Mouse (Mus musculus) T-helper 2 cell (primary cell): ENCODE measurements around the gene Pigc.

Experiments used
- in situ Hi-C: fragments of 300-600 bp; cut with MboI, MseI; formaldehyde crosslinking; loops from one replicate; pipeline ENCODE4 v1.15.1; 2025; ENCODE audit warnings: high pct_unique_total_duplicates

The Pigc gene

DNA sequence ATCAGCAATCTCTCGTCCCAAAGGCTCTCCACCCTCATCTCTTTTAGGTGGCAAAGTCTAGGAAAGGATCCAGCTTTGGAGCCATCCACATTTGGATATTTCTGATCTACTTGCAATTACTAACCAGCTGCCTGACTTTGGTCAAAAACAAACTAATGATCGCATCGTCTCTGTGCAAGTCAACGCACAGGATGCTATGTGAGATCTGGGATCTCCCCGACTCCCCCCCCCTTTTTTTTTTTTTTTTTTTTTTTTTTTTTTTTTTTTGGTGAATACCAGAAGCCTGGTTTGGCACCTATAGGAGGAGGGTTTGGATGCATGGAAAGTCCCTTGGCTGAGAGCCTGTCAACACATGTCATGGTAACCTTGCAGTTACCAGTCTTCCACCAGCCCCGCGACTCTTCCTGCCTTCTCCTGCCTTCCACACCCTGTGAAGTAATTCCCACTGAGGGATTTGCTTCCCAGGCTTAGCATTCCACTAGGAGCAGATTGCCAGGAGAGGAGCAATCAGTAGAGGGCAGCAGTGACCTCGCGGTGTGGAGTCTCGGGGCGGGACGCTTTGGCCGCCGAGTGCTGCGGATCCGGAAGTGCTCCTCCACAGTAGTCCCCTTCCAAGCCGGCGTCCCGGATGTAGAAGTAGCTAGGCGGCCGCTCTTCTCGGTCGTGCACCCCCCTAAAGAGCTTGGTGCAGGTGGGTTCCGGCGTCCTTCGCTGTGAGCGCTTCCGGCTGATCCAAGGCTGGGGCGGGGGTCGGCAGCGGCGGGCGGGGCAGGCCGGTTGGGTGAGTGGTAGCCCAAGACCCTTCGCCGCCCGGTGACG lies at the start of gene Pigc:
Gene Pigc, plus strand, starts transcription at position 598 of the 819 bp plus-strand sequence.
- in situ Hi-C loops: loop anchor here (5.0 kb wide), 2 partner anchors 91 to 221 kb away; partner anchors contain the start of gene Suco

DNA sequence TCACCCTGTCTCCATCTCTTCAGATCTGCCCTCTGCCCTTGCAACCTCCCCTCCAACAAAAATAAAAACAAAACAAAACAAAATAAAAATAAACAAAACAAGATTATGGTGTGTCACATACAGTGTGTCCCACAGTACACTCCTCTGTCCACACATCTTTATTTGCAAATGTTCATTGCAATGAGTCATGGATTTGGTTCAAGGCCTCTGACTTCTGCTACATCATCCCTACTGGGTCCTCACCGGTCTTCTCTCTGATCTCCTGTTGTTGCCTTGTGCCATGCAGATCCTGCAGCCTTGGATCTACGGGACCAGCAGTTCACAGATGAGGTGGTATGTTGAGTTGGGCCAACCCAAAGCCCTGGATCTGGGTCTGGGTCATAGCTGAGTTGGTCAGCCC lies 49.4 kb upstream of the Pigc start:
- in situ Hi-C loops: loop anchor here (10.0 kb wide), 1 partner anchor 1885 kb away; no protein-coding TSS in a partner anchor

DNA sequence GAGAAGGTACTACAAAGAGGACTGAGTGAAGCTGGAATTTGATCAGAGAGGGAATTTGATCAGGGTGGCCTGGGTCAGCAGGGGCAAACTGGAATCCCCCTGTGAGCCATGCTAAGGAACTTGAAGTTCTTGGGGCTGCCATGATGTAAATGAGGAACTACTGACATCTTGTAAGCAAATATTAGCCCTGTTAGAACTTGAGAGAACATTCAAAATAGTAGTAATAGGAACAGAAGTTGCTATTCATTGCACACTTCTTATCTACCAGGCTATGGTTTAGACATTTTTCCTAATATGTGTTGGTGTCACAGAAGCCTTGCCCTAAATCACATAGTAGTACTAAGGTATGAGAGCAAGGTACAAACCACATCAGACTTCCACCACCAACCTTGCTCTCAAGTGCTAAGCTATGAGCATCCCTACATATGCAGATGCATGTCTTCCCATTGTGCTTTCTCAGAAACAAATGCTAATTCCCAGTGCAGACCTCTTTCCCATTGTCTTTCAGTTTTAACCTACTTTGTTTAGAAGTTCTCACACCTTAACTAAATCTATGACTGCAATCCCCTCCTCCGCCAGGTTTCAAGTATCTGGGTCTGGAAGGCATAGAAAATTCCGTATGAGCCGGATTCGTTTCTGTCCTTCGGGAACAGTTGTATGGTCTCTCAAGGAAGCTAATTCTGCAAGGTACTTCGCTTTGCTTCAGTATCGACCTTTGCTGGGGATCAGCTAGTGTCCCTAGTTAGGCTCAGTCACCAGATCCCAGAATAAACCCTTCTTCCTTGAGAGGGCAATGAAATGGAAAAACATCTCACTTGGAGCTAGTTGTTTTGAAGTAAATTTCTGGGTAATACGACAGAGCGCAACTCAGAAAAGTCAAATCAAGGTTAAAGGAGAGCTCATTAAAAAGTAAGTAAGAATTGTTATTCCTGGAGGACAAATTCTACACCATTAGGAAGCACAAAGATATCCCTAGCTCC lies 48.2 kb upstream of the Pigc start:
- in situ Hi-C loops: no loop called here

DNA sequence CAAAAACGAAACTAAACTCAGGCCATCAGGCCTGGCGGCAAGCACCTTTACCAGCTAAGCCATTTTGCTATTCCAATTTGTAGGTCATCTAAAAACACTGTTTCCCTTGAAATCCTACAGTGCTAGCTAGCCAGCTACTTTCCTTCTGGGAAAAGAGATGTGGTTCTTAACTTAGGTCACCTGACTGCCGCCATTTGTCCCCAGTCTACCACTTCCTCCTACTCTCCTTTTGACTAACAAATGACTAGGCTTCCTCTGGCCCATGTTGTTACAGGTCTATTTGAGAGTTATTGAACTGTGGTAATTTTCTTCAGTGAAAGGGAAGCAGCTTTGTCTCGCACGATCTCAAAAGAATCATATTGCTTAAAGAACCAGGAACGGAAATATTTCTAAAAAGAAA lies 47.1 kb upstream of the Pigc start:
- in situ Hi-C loops: no loop called here

DNA sequence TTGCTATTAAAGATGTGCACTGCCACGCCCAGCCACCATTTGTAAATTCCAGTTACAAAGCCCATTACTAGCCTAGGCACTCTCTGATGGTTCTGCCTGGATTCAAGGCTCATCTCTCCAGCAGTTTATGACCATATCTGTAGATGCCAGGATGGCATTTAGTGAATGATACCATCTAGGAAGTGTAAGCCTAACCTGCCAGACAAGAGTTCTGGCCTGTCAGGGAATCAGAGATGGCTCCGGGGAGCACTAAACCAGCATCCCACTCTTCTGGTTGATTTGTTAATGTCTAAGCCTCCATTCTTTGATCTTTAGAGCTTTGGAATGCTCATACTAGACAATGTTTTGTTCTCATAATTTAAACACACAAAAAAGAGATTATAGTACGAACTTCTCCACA lies 44.7 kb upstream of the Pigc start:
- in situ Hi-C loops: no loop called here

DNA sequence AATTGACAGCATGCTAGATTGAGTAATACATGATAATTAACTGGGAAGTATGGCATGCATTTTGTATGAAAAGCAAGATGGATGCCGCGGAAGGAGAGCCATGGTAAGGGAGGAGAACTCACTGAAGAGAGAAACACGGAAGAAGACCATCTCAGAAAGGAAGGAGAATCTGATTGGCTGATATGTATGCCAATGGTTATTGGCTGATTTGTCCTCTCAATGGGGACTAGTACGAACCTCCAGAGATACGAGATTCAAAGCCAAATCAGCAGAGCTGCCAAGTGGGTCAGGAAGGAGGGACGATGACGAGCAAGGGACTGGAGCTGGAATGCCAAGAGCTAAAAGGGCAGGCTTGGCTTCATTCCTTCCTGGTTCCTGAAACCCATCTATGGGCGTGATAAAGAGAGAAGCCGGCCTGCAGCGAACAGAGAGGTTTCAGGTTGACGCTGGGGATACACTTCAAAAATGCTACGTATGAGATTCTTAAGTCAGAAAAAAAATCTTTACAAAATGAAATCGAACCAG lies 43.6 kb upstream of the Pigc start:
- in situ Hi-C loops: no loop called here

DNA sequence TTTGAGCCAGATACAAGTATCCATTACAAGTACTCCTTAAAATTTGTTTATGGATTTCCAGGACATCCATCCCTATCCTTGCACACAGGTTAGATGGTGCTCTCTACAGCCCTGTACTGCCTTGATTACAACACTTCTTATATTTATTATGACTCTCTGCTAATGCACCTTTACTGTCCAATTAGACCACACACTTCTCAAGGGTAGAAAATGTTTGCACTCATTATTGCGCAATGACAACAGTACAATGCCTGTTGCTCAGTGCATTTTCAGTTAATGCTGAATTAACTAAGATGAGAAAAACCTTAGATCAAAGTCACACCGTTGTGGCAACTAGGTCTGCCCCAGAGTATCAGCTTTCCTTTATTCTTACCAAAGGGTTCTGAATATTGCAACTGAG lies 41.0 kb upstream of the Pigc start:
- in situ Hi-C loops: no loop called here

DNA sequence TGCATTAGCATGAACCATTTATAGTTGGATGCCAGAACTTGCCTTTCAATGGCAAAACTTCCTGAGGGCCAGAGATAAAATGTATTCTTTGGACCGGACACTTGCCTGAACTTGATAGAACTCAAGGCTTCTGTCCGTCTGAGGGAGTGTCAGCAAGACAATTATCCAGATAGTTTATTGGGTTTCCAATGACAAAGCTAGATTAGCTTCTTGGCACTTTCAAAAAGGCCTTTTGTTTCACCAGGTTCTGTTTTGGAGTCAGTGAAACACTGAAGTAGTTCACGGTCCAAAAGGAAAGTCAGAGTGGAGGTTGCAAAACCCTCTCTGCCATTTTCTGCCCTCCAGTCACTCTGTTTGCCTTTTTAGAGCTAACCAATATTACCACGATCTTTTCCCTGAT lies 37.7 kb upstream of the Pigc start:
- in situ Hi-C loops: no loop called here

DNA sequence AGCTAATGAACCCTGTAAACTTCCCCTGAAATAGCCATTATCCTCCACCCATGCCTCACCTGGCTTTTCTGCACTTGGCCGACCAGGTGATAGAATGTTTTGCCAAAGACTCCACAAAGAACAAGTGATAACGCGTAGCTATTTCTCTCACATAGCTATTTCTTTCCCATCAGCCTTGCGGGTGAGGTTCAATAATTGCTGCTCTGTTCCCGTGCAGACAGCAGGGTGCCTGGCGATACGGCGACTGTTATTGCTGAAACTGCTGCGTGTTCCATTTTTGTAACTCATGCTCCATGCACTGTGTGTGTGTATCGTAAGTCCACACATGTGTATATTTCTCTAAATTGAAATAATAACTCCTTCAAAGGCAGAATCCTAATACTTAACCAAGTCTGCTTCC lies 37.2 kb upstream of the Pigc start:
- in situ Hi-C loops: no loop called here

DNA sequence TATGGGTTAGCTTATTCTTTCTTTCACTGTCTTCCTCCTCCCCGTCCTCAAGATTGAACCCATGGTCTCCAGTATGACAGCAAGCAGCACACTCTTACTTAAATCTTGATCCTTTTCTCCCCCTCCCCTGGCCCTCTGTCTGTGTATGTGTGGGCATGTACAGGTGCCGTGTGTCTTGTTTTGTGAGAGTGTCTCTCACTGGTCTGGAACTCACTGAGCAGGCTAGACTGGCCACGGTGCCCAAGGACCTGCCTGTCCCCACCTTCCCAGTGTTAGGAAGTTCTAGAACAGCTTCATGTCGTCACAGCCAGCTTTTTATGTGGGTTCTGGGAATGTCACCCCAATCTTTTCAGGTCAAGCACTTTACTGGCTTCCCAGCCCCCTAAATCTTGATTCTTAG lies 36.7 kb upstream of the Pigc start:
- in situ Hi-C loops: no loop called here

DNA sequence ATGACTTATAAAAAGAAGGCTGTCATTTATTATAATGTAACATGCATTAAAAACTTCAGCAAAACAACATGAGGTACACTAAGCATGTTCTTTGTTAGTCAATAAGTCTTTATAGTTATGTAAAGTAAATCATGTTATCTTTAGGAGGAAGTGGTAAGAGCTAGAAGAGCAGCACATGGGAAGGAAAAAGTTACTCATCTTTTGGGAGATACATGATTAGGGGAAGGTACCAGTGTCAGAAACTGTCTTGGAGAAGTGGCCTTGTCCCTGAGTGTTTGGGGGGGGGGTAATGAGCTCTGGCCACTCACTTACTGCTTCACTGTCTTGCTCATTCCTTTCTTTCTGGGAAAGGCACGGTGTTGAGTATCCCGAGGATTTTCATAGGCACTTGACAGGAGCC lies 26.9 kb upstream of the Pigc start:
- in situ Hi-C loops: no loop called here

DNA sequence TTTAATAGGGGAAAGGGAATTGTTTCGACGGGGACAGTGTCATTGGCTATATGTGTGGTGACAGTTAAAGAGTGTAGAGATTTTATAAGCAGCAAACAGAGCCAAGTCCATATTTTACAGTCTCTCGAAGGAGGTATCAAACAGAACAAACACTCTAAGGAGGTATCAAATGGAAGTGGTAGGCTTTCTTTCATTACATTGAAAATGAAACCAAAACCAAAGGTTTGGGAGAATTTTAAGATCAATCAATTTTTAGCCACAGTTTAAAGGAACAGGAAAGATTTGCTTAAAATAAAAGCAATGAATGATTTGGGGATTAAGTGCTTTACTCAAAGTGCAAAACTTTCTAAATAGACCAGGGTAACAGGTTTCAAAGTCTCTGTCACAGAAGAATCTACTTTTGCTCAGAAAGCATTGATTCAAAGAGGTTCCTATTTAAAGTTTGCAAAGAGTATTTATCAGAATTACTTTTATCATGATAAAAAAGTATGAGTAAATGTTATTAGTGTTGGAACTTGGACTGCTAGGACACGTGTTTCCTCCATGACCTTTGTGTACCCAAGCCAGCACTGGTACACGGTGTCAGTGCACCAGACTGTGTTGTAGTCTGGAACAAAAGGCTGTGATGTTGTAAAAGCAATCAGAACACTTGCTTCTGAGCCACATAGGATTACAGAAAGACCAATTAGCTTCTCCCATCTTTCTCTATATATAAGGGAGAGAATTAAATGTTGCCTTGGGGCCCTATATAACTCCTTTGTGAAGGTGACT lies 17.8 kb upstream of the Pigc start:
- in situ Hi-C loops: no loop called here

DNA sequence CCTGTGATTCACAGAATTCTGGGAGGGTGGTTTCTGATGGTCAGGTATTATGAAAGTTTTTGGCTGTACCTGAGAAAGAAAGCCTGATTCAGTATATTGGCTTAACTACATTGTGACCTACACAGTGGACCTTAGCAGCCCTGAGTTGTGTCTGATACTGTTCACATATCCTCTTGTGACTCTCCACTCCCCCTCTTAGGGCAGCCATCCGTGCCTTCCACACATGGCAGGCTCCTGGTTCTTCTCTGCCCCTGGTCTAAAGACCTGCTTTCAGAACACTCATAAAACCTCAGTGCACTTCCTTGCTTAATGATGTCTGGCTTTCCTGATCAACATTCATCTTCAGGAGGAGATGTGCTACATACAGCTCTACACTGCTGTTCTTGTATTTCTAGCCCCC lies 16.4 kb upstream of the Pigc start:
- in situ Hi-C loops: no loop called here

DNA sequence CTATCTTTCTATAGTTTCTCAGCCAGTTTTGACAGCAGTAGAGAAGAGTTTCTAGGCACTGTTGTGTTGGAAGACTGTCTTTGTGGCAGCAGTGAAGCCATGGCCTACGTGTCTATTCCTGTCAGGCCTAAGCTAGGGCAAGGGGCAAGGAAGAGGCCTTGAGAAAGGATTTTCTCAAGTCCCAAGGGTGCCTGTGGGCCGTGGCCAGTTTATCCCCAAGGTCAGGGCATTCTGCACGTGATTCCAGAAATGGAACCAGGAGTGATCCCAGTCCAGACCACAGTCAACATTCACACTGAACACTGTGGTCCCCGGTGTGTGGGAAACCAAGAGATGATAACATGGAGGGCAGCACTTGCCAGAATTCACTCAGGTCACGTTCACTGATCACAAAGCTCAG lies 13.1 kb upstream of the Pigc start:
- in situ Hi-C loops: loop anchor here (5.0 kb wide), 1 partner anchor 54 kb away; no protein-coding TSS in a partner anchor

DNA sequence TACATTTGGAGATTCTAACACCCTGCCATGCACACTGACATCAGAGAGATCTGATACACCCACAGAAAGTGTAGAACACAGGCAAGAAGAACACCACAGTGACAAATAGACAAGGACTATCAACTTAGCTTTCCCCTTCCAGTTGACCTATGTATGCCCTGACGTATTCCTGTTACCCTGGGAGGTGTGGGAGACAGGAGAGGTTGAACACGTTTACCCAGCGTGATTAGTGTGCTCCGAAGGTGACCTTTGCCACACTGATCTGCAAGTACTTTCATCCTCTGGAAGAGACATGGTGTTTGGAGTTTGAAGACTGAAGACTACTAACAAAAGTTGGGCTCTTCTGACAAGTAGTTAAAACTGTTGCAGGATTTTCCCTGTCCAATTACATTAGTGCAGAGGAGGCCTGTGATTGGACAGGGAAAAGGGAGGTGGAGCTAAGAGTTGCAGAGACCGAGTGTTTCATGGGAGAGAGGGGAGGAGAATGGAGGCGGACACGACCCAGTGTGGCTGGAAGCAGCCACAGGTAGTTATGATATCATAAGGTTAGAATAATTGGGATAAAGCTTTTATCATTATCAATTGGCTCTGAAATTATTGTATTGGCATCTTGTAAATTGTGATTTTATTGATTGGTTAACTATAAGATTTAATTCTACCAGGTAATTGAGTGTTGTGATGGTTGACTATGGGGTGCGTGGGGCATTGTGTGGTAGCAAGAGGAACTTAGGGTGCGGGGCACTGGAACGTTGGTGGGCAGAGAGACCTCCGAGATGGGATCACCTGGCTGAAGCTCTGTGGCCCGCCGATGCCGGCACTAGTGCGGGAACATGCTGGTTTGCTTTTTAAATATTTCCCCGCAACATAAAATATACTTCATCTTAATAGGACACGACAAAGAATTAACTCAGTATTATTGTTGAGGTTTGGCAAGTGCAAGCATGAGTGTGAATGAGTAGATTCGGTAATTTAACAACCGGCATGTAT lies 10.7 kb upstream of the Pigc start:
- in situ Hi-C loops: loop anchor here (5.0 kb wide), 1 partner anchor 56 kb away; no protein-coding TSS in a partner anchor

DNA sequence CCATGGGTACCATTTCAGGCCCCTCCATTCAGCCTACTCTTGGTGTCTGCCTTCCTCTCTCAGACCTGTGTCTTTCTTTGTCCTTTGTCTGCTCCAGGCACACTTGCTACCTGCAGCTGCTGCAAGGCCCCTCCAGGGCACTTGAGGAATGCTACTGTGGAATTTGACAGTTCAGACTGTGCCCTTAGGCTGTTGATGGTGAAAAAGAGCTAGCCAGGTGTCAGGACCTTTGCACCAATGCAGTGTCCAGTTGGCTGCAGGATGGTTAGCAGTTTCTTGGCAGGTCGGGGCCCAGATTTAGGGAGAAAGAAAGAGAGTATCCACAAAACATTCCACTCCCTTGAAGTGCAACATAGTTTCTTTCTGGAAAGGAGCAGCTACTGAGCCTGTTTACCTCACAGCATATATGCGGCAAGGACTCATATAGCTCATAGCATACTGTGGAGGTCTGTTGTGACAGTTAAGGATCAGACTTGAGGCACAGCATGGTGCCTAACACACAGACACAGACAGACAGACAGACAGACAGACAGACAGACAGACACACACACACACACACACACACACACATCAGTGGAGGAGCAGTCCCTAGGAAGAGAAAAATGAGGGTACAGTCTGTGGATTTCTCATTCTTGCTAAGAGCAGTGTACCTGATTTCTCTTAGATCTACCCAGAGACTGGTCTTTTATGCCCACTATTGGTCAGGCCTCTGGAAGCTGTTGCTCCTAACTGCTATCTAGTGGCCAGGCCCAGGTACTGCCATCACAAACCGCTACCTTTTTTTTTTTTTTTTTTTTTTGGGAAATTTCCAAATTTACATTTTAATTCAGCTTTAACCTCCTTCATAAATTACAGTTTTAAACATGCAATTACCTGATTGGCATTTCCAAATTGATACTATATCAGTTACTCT lies 6.3 kb upstream of the Pigc start:
- in situ Hi-C loops: no loop called here

DNA sequence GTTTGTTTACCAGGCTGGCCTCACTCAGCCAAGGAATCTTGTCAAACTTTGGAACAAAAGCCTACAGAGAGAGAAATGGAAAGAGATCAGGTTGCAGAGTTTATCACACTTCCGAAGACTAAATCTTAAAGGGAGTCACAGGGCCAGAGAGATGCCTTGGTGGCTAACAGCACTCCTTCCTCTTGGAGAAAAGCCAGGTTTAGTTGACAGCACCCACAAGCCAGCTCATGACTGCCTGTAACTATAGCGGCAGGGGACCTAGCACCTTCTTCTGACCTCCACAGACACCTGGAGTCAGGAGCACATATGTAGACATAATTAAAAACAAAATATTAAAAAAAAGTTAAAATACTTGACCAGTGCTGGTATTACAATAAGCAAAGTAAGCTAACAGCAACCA lies 1.1 kb upstream of the Pigc start:
- in situ Hi-C loops: loop anchor here (5.0 kb wide), 2 partner anchors 91 to 221 kb away; partner anchors contain the start of gene Suco

DNA sequence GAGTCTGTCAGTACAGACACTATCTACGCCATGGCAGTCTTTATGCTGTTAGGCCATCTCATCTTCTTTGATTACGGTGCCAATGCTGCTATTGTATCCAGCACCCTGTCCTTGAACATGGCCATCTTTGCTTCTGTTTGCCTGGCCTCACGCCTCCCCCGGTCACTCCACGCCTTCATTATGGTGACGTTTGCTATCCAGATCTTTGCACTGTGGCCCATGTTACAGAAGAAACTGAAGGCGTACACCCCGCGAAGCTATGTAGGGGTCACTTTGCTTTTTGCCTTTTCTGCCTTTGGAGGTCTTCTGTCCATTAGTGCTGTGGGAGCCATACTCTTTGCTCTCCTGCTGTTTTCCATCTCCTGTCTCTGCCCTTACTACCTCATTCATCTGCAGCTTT lies 1.9 kb downstream of the Pigc start:
- in situ Hi-C loops: no loop called here

DNA sequence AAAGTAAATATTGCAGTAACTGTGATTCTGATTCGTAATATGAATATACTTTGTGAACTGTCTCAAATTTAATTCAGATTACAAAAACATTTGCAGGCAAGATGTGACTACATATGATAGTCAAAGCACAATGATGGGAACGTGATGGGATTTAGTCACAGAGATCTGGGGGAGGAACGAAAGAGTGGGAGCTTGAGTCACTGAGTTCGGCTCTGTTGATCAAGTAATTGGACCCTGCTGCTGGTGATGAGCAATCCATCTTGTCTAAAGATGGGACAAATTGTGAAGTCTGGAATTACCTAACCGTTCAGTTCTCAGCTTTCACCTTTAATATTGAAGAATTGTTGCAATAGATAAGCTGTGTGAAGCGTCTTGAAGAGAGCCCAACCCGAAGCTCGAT lies 3.2 kb downstream of the Pigc start:
- in situ Hi-C loops: no loop called here
